Comparison of ENCODE assay signal across 8 mouse cellular contexts in genomic region chr19:31763246-31763821, GRCm38 (mm10). TPM values are rescaled to one million over a fixed set of nuclear protein-coding genes. Genes with fewer than 3 reads are reported as not detected.
A peak's percentile ranks its signal among the peaks of the same experiment; 100 is the strongest.
DNase-seq lines count a peak whose midpoint lies in the region; ATAC-seq and TF ChIP-seq lines count a peak whose summit lies in the region.

No protein-coding gene starts in this region.

- H3K9me3 ChIP-seq in liver, embryonic 14.5 days (ENCODE audit: control insufficient read depth, low read length): no peaks in the 10 kb centered on the region

- peaks cover 0 to 8% of the 10 kb centered on the region in 2 experiments; a peak in 3 of 4 replicates for H3K4me1 ChIP-seq in liver, embryonic 14.5 days (replicated peaks; ENCODE audit: control insufficient read depth in 2 of 2, insufficient read depth in 2 of 2, low read length in 1 of 2)

- H3K9ac ChIP-seq in liver, embryonic 14.5 days (replicated peaks): no peak overlapping the region

- peak overlapping the region; percentile 83 for H3K4me2 ChIP-seq in liver, embryonic 14.5 days (ENCODE audit: low read depth)

- no peak overlapping the region for H3K27ac ChIP-seq in liver, embryonic 14.5 days

- H3K4me3 ChIP-seq in liver, embryonic 14.5 days (ENCODE audit: insufficient read depth in 1 of 2, low read depth in 2 of 2, low read length in 2 of 2): peak overlapping the region; percentile 26 to 59

- WGBS in liver, embryonic 14.5 days (ENCODE audit: insufficient replicate concordance): 8% methylated on average over 20 of the region's 20 CpGs

- no peak for ATAC-seq in liver, embryonic 14.5 days (ENCODE audit: insufficient read depth)

- TF ChIP-seq CTCF in liver, embryonic 14.5 days (IDR thresholded peaks at IDR 0.05; ENCODE audit: low read depth): no peak

- H3K27me3 ChIP-seq in liver, embryonic 14.5 days (ENCODE audit: control insufficient read depth, insufficient read depth, low read length): peaks cover 34% of the 10 kb centered on the region

- no peak for TF ChIP-seq EP300 in liver, embryonic 14.5 days (IDR thresholded peaks at IDR 0.05; ENCODE audit: low read depth)

- DNase-seq in ES-CJ7 (ENCODE audit: low read depth, low spot score): peak; percentile 32
- peak; percentile 49 for DNase-seq in embryo, embryonic 11 days
- peak; percentile 19 for DNase-seq in heart, postnatal 4 days
- no peak for DNase-seq in liver, embryonic 14.5 days (ENCODE audit: low read depth in 3 of 3, low spot score in 3 of 3)
- DNase-seq in yolk sac, embryonic 10.5 days (ENCODE audit: low spot score): peak; percentile 21
- DNase-seq in frontal cortex, postnatal 14 days (ENCODE audit: low spot score in 2 of 2): no peak
- no peak for DNase-seq in gastrocnemius, postnatal 25 days
- DNase-seq in ovary, postnatal 36 days (ENCODE audit: low spot score): no peak

- no peaks in the 10 kb centered on the region for H3K36me3 ChIP-seq in liver, embryonic 14.5 days (replicated peaks; ENCODE audit: control insufficient read depth, insufficient read depth, low read depth)

RNA-seq across cellular contexts. Expression of gene Prkg1, which starts 1.5 kb away (rescaled TPM):
- 10 to 100 TPM; 22.5 to 23.9 TPM for total RNA-seq in heart, postnatal 4 days (2021)
- 0.40 and 0.50 TPM in 2 replicates for polyA plus RNA-seq in liver, embryonic 14.5 days (2012; rRNA removed)
- 0.47 and 0.92 TPM in 2 replicates for polyA plus RNA-seq in liver, embryonic 14.5 days (2014; fragmentation: Nextera tagmentation; extraction: Ambion mirVana)
- 10 to 100 TPM; 28.2 to 36.5 TPM for total RNA-seq in gastrocnemius, postnatal 25 days (2021)

Comparison
In these comparisons a context has a peak if more than half of its experiments do, and no peak if none do; other contexts are left out.
1. DNase-seq: peak in ES-CJ7 (single experiment), embryo, embryonic 11 days (single experiment), heart, postnatal 4 days (single experiment) and yolk sac, embryonic 10.5 days (single experiment); none in liver, embryonic 14.5 days (0 of 3), frontal cortex, postnatal 14 days (0 of 2), gastrocnemius, postnatal 25 days (single experiment) and ovary, postnatal 36 days (single experiment).